Mouse (Mus musculus) heart, postnatal 36 days (tissue): ENCODE measurements around the gene Olfr729. TPM values are rescaled to one million over a fixed set of nuclear protein-coding genes. Genes with fewer than 3 reads are reported as not detected.

Experiments used
- DNase-seq, 2 experiments: peaks; one replicate each; pipeline ENCODE4 v3.0.0; 2021 to 2022
- intact Hi-C: fragments of 180-260 bp; cut with DNase I; formaldehyde crosslinking; loops from one replicate; pipeline ENCODE4 v1.15.1; 2025
- total RNA-seq, 2 experiments: library from RNA; stranded (reverse); gene quantifications; 2 replicates each; pipeline ENCODE4 v1.2.3; 2021

Olfr729 gene
- not detected for total RNA-seq

GRCm38 (mm10) chr14:50152810-50153209 lies at the start of gene Olfr729:
Olfr729 (minus strand) TSS chr14:50152910.
- intact Hi-C loops = no loop called here
- DNase-seq = no peak

- DNase-seq = no peak
- intact Hi-C loops = no loop called here
Observed at GRCm38 (mm10) chr14:50188098-50188497, 35.4 kb upstream of the Olfr729 start, which contains the start of gene Olfr730. Olfr730 (minus strand) TSS chr14:50188198.

GRCm38 (mm10) chr14:50142580-50142979 lies 10.1 kb downstream of the Olfr729 start, which contains the start of gene Olfr728:
Olfr728 (minus strand) TSS chr14:50142680.
- no peak for DNase-seq
- intact Hi-C loops = no loop called here

GRCm38 (mm10) chr14:50122886-50123285 lies 29.8 kb downstream of the Olfr729 start, which contains the start of gene Olfr727:
Olfr727 (plus strand) TSS chr14:50123186.
- DNase-seq = no peak
- intact Hi-C loops = no loop called here

Other genes with a start within 250 kb of the Olfr729 start
- not detected for gene Olfr723, start 221.1 kb downstream of the Olfr729 start, total RNA-seq
- not detected for gene Olfr724, start 189.6 kb downstream of the Olfr729 start, total RNA-seq
- gene Olfr725, start 112.5 kb downstream of the Olfr729 start, total RNA-seq = not detected
- not detected for gene Olfr726, start 62.0 kb downstream of the Olfr729 start, total RNA-seq
- not detected for gene Olfr727, start 29.7 kb downstream of the Olfr729 start, total RNA-seq
- gene Olfr728, start 10.2 kb downstream of the Olfr729 start, total RNA-seq = not detected
- gene Olfr730, start 35.3 kb upstream of the Olfr729 start, total RNA-seq = not detected
- not detected for gene Olfr731, start 89.0 kb upstream of the Olfr729 start, total RNA-seq
- not detected for gene Olfr732, start 131.3 kb upstream of the Olfr729 start, total RNA-seq
- not detected for gene Olfr733, start 148.6 kb upstream of the Olfr729 start, total RNA-seq
- not detected for gene Olfr734, start 173.9 kb upstream of the Olfr729 start, total RNA-seq
- gene Olfr735, start 196.0 kb upstream of the Olfr729 start, total RNA-seq = not detected
- gene Tlr11, start 205.0 kb upstream of the Olfr729 start, total RNA-seq = under 1 TPM in 1 of 2 experiments, not detected in 1; 0.08 TPM
- gene Olfr736, start 228.3 kb upstream of the Olfr729 start, total RNA-seq = not detected